Mouse (Mus musculus) spleen, postnatal 10 days (tissue): Measurements from ENCODE around the gene Zfp523.
"Not testable (repeated sequence)": the region's sequence is repeated elsewhere in the genome, so short reads cannot be mapped to it uniquely, and the experiment has no call there.

Experiments used
- DNase-seq, 2 experiments: peaks; one replicate each; pipeline ENCODE4 v3.0.0; 2021 to 2022; ENCODE audit warnings: low spot score in 2 of 2

Gene Zfp523

GRCm38 (mm10) chr17:28209457-28210110, 32.7 kb downstream of the Zfp523 start:
- no peak for DNase-seq

- peak in 1 of 2 experiments; percentile 68 for DNase-seq
Observed at GRCm38 (mm10) chr17:28211921-28212341, 35.0 kb downstream of the Zfp523 start.

- no peak for DNase-seq
Observed at GRCm38 (mm10) chr17:28212391-28212790, 35.5 kb downstream of the Zfp523 start.

GRCm38 (mm10) chr17:28213236-28213635, 36.3 kb downstream of the Zfp523 start:
- peak in 1 of 2 experiments; percentile 71 for DNase-seq

- no peak for DNase-seq
Observed at GRCm38 (mm10) chr17:28216791-28217190, 39.9 kb downstream of the Zfp523 start.

- peak; percentile 28 to 50 for DNase-seq
Observed at GRCm38 (mm10) chr17:28217721-28218649, 41.1 kb downstream of the Zfp523 start.

GRCm38 (mm10) chr17:28222463-28222862, 45.5 kb downstream of the Zfp523 start:
- DNase-seq: not testable (repeated sequence)

GRCm38 (mm10) chr17:28223561-28224391, 46.8 kb downstream of the Zfp523 start:
- peak; percentile 79 to 96 for DNase-seq

GRCm38 (mm10) chr17:28224615-28225014, 47.7 kb downstream of the Zfp523 start:
- DNase-seq: no peak

GRCm38 (mm10) chr17:28226014-28226413, 49.1 kb downstream of the Zfp523 start:
- peak; percentile 68 to 89 for DNase-seq

GRCm38 (mm10) chr17:28230486-28230885, 53.6 kb downstream of the Zfp523 start:
- DNase-seq: no peak

- DNase-seq: no peak
Observed at GRCm38 (mm10) chr17:28231026-28231736, 54.3 kb downstream of the Zfp523 start.

GRCm38 (mm10) chr17:28232475-28233060, 55.6 kb downstream of the Zfp523 start, which contains the start of gene Ppard:
Ppard (plus strand) TSS chr17:28232700.
- DNase-seq: peak; percentile 97 to 99

GRCm38 (mm10) chr17:28233091-28233731, 56.3 kb downstream of the Zfp523 start:
- DNase-seq: peak; percentile 47 to 55

GRCm38 (mm10) chr17:28234641-28235040, 57.7 kb downstream of the Zfp523 start:
- DNase-seq: no peak

GRCm38 (mm10) chr17:28235982-28236635, 59.2 kb downstream of the Zfp523 start:
- DNase-seq: no peak

- DNase-seq: no peak
Observed at GRCm38 (mm10) chr17:28236636-28237015, 59.7 kb downstream of the Zfp523 start.

GRCm38 (mm10) chr17:28237362-28237761, 60.4 kb downstream of the Zfp523 start:
- DNase-seq: no peak

GRCm38 (mm10) chr17:28237874-28238273, 60.9 kb downstream of the Zfp523 start:
- DNase-seq: no peak

GRCm38 (mm10) chr17:28240846-28241245, 63.9 kb downstream of the Zfp523 start:
- no peak for DNase-seq
